39 mouse cellular contexts compared by ENCODE assay signal in genomic region chr2:173513977-173514376, GRCm38 (mm10). TPM values are rescaled to one million over a fixed set of nuclear protein-coding genes. Genes with fewer than 3 reads are reported as not detected.
"Had no signal": no experiment of that assay in that cellular context is flagged by ENCODE, and none has a peak within 500 bp of the region (broad histone marks: within the 10 kb centered on the region; RNA-seq: fewer than 3 reads in every experiment).

No protein-coding gene starts in this region.

- H3K4me2 ChIP-seq: heart, embryonic 11.5 days; heart, embryonic 13.5 days; heart, embryonic 15.5 days; hindbrain, embryonic 12.5 days; hindbrain, embryonic 15.5 days; limb, embryonic 13.5 days; limb, embryonic 15.5 days; liver, embryonic 12.5 days had no signal

- ATAC-seq: hindbrain, postnatal 0 days; liver, embryonic 12.5 days had no signal

- H3K27me3 ChIP-seq: heart, embryonic 15.5 days; hindbrain, embryonic 12.5 days; hindbrain, embryonic 15.5 days; limb, embryonic 13.5 days; limb, embryonic 15.5 days; liver, embryonic 12.5 days had no signal

- H3K27ac ChIP-seq: gastrocnemius, adult 2 months; heart, adult 2 months; heart, embryonic 13.5 days; hindbrain, embryonic 10.5 days; hindbrain, embryonic 12.5 days; hindbrain, embryonic 15.5 days; hindbrain, postnatal 0 days; layer of hippocampus, adult 2 months; limb, embryonic 13.5 days; limb, embryonic 15.5 days; liver, embryonic 12.5 days; liver, embryonic 14.5 days had no signal

- H3K36me3 ChIP-seq: heart, embryonic 13.5 days; heart, embryonic 15.5 days; hindbrain, embryonic 10.5 days; hindbrain, embryonic 12.5 days; hindbrain, embryonic 15.5 days; limb, embryonic 13.5 days; limb, embryonic 15.5 days; liver, embryonic 12.5 days had no signal

- H3K4me3 ChIP-seq: gastrocnemius, adult 2 months; heart, adult 2 months; heart, embryonic 13.5 days; heart, embryonic 15.5 days; hindbrain, embryonic 10.5 days; hindbrain, embryonic 12.5 days; hindbrain, embryonic 15.5 days; layer of hippocampus, adult 2 months; limb, embryonic 13.5 days; limb, embryonic 15.5 days; liver, embryonic 12.5 days had no signal

- H3K9ac ChIP-seq: heart, embryonic 13.5 days; heart, embryonic 15.5 days; hindbrain, embryonic 12.5 days; hindbrain, embryonic 15.5 days; limb, embryonic 13.5 days; limb, embryonic 15.5 days; liver, embryonic 12.5 days; liver, embryonic 14.5 days had no signal

- DNase-seq: gastrocnemius, adult 2 months; gastrocnemius, postnatal 10 days; gastrocnemius, postnatal 25 days; heart, adult 2 months; heart, postnatal 4 days; kidney, adult 18-20 months; kidney, adult 8-10 months; kidney, postnatal 10 days; kidney, postnatal 25 days; kidney, postnatal 4 days; left cerebral cortex, postnatal 4 days had no signal

- H3K4me1 ChIP-seq: liver, embryonic 12.5 days had no signal

- H3K9me3 ChIP-seq: hindbrain, embryonic 12.5 days; hindbrain, embryonic 15.5 days had no signal

RNA-seq across cellular contexts. Expression of gene 1700021F07Rik, which starts 8.4 kb away (rescaled TPM):
- total RNA-seq: gastrocnemius, adult 2 months; gastrocnemius, postnatal 10 days; gastrocnemius, postnatal 25 days; gastrocnemius, postnatal 4 days; granulocyte monocyte progenitor cell, adult 5-6 weeks; heart, adult 2 months; heart, postnatal 25 days; heart, postnatal 4 days; hindbrain, postnatal 0 days; layer of hippocampus, adult 2 months; layer of hippocampus, postnatal 10 days; layer of hippocampus, postnatal 25 days; left cerebral cortex, adult 18-20 months; left cerebral cortex, adult 8-10 months; left cerebral cortex, postnatal 10 days; left cerebral cortex, postnatal 25 days; left cerebral cortex, postnatal 4 days; liver, adult 2 months had no signal
- polyA plus RNA-seq: frontal cortex, adult 2 months; heart, adult 2 months; heart, embryonic 11.5 days; heart, embryonic 13.5 days; heart, embryonic 15.5 days; heart, postnatal 0 days; hindbrain, embryonic 10.5 days; hindbrain, embryonic 12.5 days; hindbrain, embryonic 15.5 days; hindbrain, postnatal 0 days; intestine, embryonic 14.5 days; kidney, embryonic 14.5 days; kidney, embryonic 16.5 days; limb, embryonic 11.5 days; limb, embryonic 13.5 days; limb, embryonic 15.5 days; liver, adult 2 months; liver, embryonic 12.5 days; liver, embryonic 14.5 days had no signal
